Mouse (Mus musculus) embryonic facial prominence, embryonic 13.5 days (tissue): ENCODE data around the gene Fam71e2. TPM values are rescaled to one million over a fixed set of nuclear protein-coding genes. Genes with fewer than 3 reads are reported as not detected.
A peak's percentile ranks its signal among the peaks of the same experiment; 100 is the strongest.

Source experiments
- ATAC-seq: fragments of 200-750 bp; cut with Nextera tagmentation; 2 replicates; pipeline ENCODE4 v1.8.0; 2017; ENCODE audit warnings: low read depth; ENCODE audit not compliant: insufficient number of reproducible peaks, insufficient read depth, low FRiP score, low TSS enrichment
- H3K27ac ChIP-seq: fragments of 300-500 bp; sonication (generic); 2 replicates; pipeline ENCODE4 v1.5.1; 2015; ENCODE audit warnings: moderate library complexity, mild to moderate bottlenecking, inconsistent platforms
- H3K27me3 ChIP-seq: fragments of 300-500 bp; sonication (generic); 2 replicates; pipeline ENCODE4 v1.6.1; 2015; ENCODE audit warnings: mild to moderate bottlenecking, inconsistent platforms
- H3K36me3 ChIP-seq: fragments of 300-500 bp; sonication (generic); 2 replicates; pipeline ENCODE4 v1.6.1; 2015; ENCODE audit warnings: mild to moderate bottlenecking, inconsistent platforms
- H3K4me1 ChIP-seq: fragments of 300-500 bp; sonication (generic); 2 replicates; pipeline ENCODE4 v1.6.1; 2015; ENCODE audit warnings: inconsistent platforms
- H3K4me2 ChIP-seq: fragments of 300-500 bp; sonication (generic); 2 replicates; pipeline ENCODE4 v1.6.1; 2015; ENCODE audit warnings: moderate library complexity, mild to moderate bottlenecking, inconsistent platforms
- H3K4me3 ChIP-seq: fragments of 300-500 bp; sonication (generic); 2 replicates; pipeline ENCODE4 v1.5.1; 2015; ENCODE audit warnings: mild to moderate bottlenecking, inconsistent platforms
- H3K9ac ChIP-seq: fragments of 300-500 bp; sonication (generic); 2 replicates; pipeline ENCODE4 v1.6.1; 2015; ENCODE audit warnings: mild to moderate bottlenecking, inconsistent platforms
- H3K9me3 ChIP-seq: fragments of 300-500 bp; sonication (generic); 2 replicates; pipeline ENCODE4 v1.6.1; 2016; ENCODE audit warnings: inconsistent platforms
- WGBS: fragments of 180-500 bp; shearing (Covaris S2); methylation state at CpG from one replicate; pipeline ENCODE4 v1.1.7; 2015; ENCODE audit warnings: mixed read lengths; 5-methylcytosine and 5-hydroxymethylcytosine counted together
- polyA plus RNA-seq: library from polyadenylated mRNA; unstranded; fragments of >200 nt; fragmentation: Nextera tagmentation; extraction: Ambion mirVana; gene quantifications from 2 replicates; pipeline ENCODE4 v1.2.1, GENCODE M21; 2015

Gene Fam71e2
- polyA plus RNA-seq, 1 experiment from 2014 or later, result not detected

DNA sequence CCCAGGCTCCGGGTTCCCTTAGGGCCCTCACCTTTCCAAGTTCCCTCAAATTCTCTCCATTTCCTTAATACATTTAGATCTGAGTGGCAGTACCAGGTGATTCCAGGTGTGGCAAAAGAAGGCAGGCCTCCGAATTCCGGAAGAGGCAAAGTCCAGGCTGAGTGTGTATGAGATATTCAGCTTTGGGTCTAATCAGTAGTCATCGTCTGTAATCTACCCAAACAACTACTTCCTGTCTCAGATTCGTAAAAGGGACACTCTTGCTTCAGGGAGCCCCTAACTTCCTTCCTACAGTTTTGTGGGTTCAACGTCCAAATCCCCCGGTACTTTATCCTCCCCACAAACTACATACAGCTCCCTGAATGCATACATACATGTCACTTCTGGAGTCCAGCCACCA, 45.9 kb downstream of the Fam71e2 start, which contains the start of gene Tmem150b:
Tmem150b (minus strand) TSS at position 81 of the 400 bp plus-strand sequence.
- Histone ChIP-seq H3K4me1 (no peaks in the 10 kb centered on the region), H3K4me2 (0 out of 2 replicates have a peak within 1 kb of the TSS, but pooled peaks have one; percentile 59), H3K9me3 (no peaks in the 10 kb centered on the region), H3K27ac (no peak within 1 kb of the TSS), H3K4me3 (no peak within 1 kb of the TSS), H3K9ac (no peak within 1 kb of the TSS), H3K27me3 (no peaks in the 10 kb centered on the region), H3K36me3 (no peaks in the 10 kb centered on the region)
- ATAC-seq, result no peak
- WGBS, result 74% methylated on average over 7 of the region's 7 CpGs

DNA sequence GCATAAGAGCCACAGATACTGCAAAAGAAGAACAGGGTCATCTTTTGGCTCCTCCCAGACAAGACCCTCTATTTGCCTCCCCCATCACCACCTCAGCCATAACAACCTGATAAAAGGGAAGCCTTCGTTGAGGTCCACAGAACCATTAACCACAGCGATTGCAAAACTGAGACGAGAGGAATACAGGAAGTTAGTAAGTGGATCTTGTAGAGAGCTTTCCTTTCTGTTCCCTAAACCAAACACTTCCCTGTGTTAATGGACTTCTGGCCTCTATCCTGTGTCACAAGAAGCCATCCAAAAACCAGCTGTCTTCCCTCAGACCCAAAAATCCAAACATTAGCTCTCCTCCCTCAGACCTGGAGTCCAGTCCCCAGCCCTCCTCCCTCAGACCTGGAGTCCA, 46.7 kb downstream of the Fam71e2 start:
- ATAC-seq, result no peak
- Histone ChIP-seq H3K4me1 (no peaks in the 10 kb centered on the region), H3K4me2 (no peak overlapping the region), H3K27me3 (no peaks in the 10 kb centered on the region), H3K4me3 (no peak overlapping the region), H3K27ac (no peak overlapping the region), H3K9ac (no peak overlapping the region), H3K36me3 (no peaks in the 10 kb centered on the region), H3K9me3 (no peaks in the 10 kb centered on the region)
- 72% methylated on average over 3 of the region's 3 CpGs for WGBS

DNA sequence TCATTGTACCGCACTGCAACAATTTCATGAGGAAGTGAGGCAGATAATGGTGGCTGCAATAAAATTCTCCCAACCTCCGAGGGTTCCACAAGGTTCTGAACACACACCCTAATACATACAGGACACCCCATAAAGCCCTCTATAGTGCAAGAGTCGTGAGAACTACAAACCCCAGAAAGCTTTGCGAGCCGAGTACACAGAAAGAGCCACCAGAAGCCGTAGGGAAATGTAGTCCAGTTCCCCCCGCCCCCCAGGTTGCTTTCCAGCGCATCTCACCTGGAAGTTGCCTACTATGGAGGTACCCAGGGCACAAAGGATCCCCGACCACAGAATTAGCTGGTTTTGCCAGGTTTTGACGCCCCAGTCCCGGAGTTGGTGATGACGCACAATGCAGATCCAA, 47.6 kb downstream of the Fam71e2 start:
- no peaks in the 10 kb centered on the region for H3K9me3 ChIP-seq
- H3K4me2 ChIP-seq, result peak overlapping the region; percentile 59
- H3K27me3 ChIP-seq, result no peaks in the 10 kb centered on the region
- 36% methylated on average over 12 of the region's 12 CpGs for WGBS
- H3K4me3 ChIP-seq, result peak overlapping the region; percentile 34
- no peaks in the 10 kb centered on the region for H3K4me1 ChIP-seq
- ATAC-seq, result no peak
- peak overlapping the region; percentile 47; the same call in 1 of the 2 replicates for H3K9ac ChIP-seq
- no peaks in the 10 kb centered on the region for H3K36me3 ChIP-seq
- H3K27ac ChIP-seq, result no peak overlapping the region

DNA sequence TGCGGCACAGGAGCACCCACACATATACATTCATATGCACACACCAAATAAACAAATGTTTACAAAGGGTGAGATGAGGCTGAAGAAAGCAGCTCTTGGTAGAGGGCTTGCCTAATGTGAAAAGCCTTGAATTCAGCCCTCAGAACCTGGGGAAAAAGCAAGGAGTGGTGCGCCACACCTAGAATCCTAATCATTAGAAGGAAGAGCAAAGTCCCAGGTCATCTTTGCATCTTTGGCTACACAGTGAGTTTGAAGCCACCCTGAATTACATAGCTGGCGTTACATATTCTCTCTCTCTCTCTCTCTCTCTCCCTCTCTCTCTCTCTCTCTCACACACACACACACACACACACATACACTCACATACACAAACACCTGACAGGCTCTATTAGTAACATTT, 51.8 kb downstream of the Fam71e2 start:
- no peak overlapping the region for H3K9ac ChIP-seq
- H3K27ac ChIP-seq, result no peak overlapping the region
- H3K4me2 ChIP-seq, result no peak overlapping the region
- H3K4me1 ChIP-seq, result no peaks in the 10 kb centered on the region
- no peaks in the 10 kb centered on the region for H3K9me3 ChIP-seq
- peaks cover 28% of the 10 kb centered on the region for H3K36me3 ChIP-seq
- no peaks in the 10 kb centered on the region for H3K27me3 ChIP-seq
- H3K4me3 ChIP-seq, result no peak overlapping the region
- WGBS, result 88% methylated on average over 3 of the region's 3 CpGs
- no peak for ATAC-seq

GRCm38 (mm10) chr7:4716955-4717354, 54.1 kb downstream of the Fam71e2 start:
- Histone ChIP-seq H3K36me3 (peaks cover 51% of the 10 kb centered on the region), H3K4me2 (no peak overlapping the region), H3K9me3 (no peaks in the 10 kb centered on the region), H3K9ac (no peak overlapping the region), H3K27me3 (no peaks in the 10 kb centered on the region), H3K27ac (no peak overlapping the region), H3K4me3 (no peak overlapping the region), H3K4me1 (no peaks in the 10 kb centered on the region)
- ATAC-seq, result no peak
- WGBS, result 71% methylated on average over 6 of the region's 6 CpGs

- no peak overlapping the region for H3K9ac ChIP-seq
These were observed 58.5 kb downstream of the Fam71e2 start for GRCm38 (mm10) chr7:4712594-4712993.

DNA sequence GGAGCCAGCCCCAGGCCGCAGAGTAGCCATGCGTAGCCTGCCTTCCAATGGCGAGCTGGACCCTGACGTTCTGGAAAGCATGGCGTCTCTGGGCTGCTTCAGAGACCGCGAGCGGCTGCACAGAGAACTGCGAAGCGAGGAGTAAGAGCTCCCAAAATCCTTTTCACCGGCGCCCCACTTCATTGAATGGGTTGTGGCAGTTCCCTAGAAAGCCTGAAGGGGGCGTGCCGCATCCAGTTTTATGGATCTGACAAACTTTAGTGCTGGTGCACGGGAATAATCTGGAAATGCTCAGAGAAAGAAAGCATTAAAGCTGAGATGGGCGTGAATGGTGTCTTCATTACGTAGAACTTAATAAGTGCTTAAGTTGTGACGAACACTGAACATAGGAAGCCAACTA, 66.0 kb downstream of the Fam71e2 start:
- peaks cover 12% of the 10 kb centered on the region; the same call in 1 of the 2 replicates for H3K4me1 ChIP-seq
- ATAC-seq, result no peak
- H3K27me3 ChIP-seq, result no peaks in the 10 kb centered on the region
- no peak overlapping the region for H3K4me3 ChIP-seq
- H3K36me3 ChIP-seq, result peaks cover 84% of the 10 kb centered on the region
- no peak overlapping the region for H3K4me2 ChIP-seq
- WGBS, result 47% methylated on average over 18 of the region's 18 CpGs
- H3K9me3 ChIP-seq, result no peaks in the 10 kb centered on the region
- H3K27ac ChIP-seq, result no peak overlapping the region
- H3K9ac ChIP-seq, result no peak overlapping the region

More at GRCm38 (mm10) chr7:4712594-4712993, 58.5 kb downstream of the Fam71e2 start:
- H3K36me3 ChIP-seq, result peaks cover 92% of the 10 kb centered on the region
- H3K27ac ChIP-seq, result no peak overlapping the region
- 74% methylated on average over 3 of the region's 3 CpGs for WGBS
- H3K4me1 ChIP-seq, result no peaks in the 10 kb centered on the region
- no peaks in the 10 kb centered on the region for H3K9me3 ChIP-seq
- no peak for ATAC-seq
- no peak overlapping the region for H3K4me2 ChIP-seq
- H3K27me3 ChIP-seq, result no peaks in the 10 kb centered on the region
- H3K4me3 ChIP-seq, result no peak overlapping the region

Other genes with a start within 250 kb of the Fam71e2 start
- 4.7 and 11.8 TPM in 2 replicates for gene Tnni3, start 247.1 kb downstream of the Fam71e2 start, polyA plus RNA-seq
- gene Dnaaf3, start 238.8 kb downstream of the Fam71e2 start, polyA plus RNA-seq, result 1.4 and 2.4 TPM in 2 replicates
- gene Syt5, start 223.8 kb downstream of the Fam71e2 start, polyA plus RNA-seq, result 8.3 and 9.1 TPM in 2 replicates
- 0.14 TPM in 1 of 2 replicates, not detected in the other for gene Ptprh, start 167.3 kb downstream of the Fam71e2 start, polyA plus RNA-seq
- gene Tmem86b, start 139.9 kb downstream of the Fam71e2 start, polyA plus RNA-seq, result 2.0 and 2.2 TPM in 2 replicates
- gene Ppp6r1, start 112.3 kb downstream of the Fam71e2 start, polyA plus RNA-seq, result 10.5 and 14.1 TPM in 2 replicates
- 78.4 and 92.3 TPM in 2 replicates for gene Hspbp1, start 86.2 kb downstream of the Fam71e2 start, polyA plus RNA-seq
- 2.7 and 3.1 TPM in 2 replicates for gene Brsk1, start 80.7 kb downstream of the Fam71e2 start, polyA plus RNA-seq
- 0.24 and 0.45 TPM in 2 replicates for gene Tmem150b, start 46.1 kb downstream of the Fam71e2 start, polyA plus RNA-seq
- gene Kmt5c, start 31.2 kb downstream of the Fam71e2 start, polyA plus RNA-seq, result 62.0 and 64.3 TPM in 2 replicates
- gene Cox6b2, start 18.2 kb downstream of the Fam71e2 start, polyA plus RNA-seq, result 53.3 and 75.6 TPM in 2 replicates
- gene Il11, start 11.6 kb upstream of the Fam71e2 start, polyA plus RNA-seq, result not detected in 2 replicates
- not detected in 2 replicates for gene Tmem190, start 11.6 kb upstream of the Fam71e2 start, polyA plus RNA-seq
- 6.3 and 7.2 TPM in 2 replicates for gene Tmem238, start 18.4 kb upstream of the Fam71e2 start, polyA plus RNA-seq
- gene Rpl28, start 21.6 kb upstream of the Fam71e2 start, polyA plus RNA-seq, result 335 and 398 TPM in 2 replicates
- gene Ube2s, start 41.3 kb upstream of the Fam71e2 start, polyA plus RNA-seq, result 347 and 400 TPM in 2 replicates
- 0.39 and 0.63 TPM in 2 replicates for gene Shisa7, start 73.4 kb upstream of the Fam71e2 start, polyA plus RNA-seq
- gene Isoc2b, start 99.0 kb upstream of the Fam71e2 start, polyA plus RNA-seq, result 5.9 and 6.5 TPM in 2 replicates
- 1.3 TPM in 2 replicates for gene Isoc2a, start 105.9 kb upstream of the Fam71e2 start, polyA plus RNA-seq
- 0.15 TPM in 1 of 2 replicates, not detected in the other for gene Gm36210, start 135.2 kb upstream of the Fam71e2 start, polyA plus RNA-seq
- gene Zfp628, start 143.9 kb upstream of the Fam71e2 start, polyA plus RNA-seq, result 4.3 and 4.8 TPM in 2 replicates
- 3.3 and 4.6 TPM in 2 replicates for gene Nat14, start 150.7 kb upstream of the Fam71e2 start, polyA plus RNA-seq
- 0.51 and 0.62 TPM in 2 replicates for gene Ssc5d, start 154.5 kb upstream of the Fam71e2 start, polyA plus RNA-seq
- gene Sbk2, start 193.1 kb upstream of the Fam71e2 start, polyA plus RNA-seq, result 0.18 TPM in 1 of 2 replicates, not detected in the other
- 0.08 TPM in 1 of 2 replicates, not detected in the other for gene Sbk3, start 199.9 kb upstream of the Fam71e2 start, polyA plus RNA-seq
- 38.4 and 42.0 TPM in 2 replicates for gene Zfp579, start 224.9 kb upstream of the Fam71e2 start, polyA plus RNA-seq
- gene Zfp524, start 243.1 kb upstream of the Fam71e2 start, polyA plus RNA-seq, result 10.3 and 12.0 TPM in 2 replicates
- gene Fiz1, start 243.4 kb upstream of the Fam71e2 start, polyA plus RNA-seq, result 45.7 and 47.9 TPM in 2 replicates
- 1.2 TPM in 1 of 2 replicates, not detected in the other for gene Gm44973, start 244.2 kb upstream of the Fam71e2 start, polyA plus RNA-seq
- 7.7 and 7.9 TPM in 2 replicates for gene Zfp865, start 249.1 kb upstream of the Fam71e2 start, polyA plus RNA-seq
- gene Ccdc106, start 249.3 kb upstream of the Fam71e2 start, polyA plus RNA-seq, result 46.1 and 55.4 TPM in 2 replicates